Mouse (Mus musculus): ENCODE data around the gene Gm20532.

Gene Gm20532

DNA sequence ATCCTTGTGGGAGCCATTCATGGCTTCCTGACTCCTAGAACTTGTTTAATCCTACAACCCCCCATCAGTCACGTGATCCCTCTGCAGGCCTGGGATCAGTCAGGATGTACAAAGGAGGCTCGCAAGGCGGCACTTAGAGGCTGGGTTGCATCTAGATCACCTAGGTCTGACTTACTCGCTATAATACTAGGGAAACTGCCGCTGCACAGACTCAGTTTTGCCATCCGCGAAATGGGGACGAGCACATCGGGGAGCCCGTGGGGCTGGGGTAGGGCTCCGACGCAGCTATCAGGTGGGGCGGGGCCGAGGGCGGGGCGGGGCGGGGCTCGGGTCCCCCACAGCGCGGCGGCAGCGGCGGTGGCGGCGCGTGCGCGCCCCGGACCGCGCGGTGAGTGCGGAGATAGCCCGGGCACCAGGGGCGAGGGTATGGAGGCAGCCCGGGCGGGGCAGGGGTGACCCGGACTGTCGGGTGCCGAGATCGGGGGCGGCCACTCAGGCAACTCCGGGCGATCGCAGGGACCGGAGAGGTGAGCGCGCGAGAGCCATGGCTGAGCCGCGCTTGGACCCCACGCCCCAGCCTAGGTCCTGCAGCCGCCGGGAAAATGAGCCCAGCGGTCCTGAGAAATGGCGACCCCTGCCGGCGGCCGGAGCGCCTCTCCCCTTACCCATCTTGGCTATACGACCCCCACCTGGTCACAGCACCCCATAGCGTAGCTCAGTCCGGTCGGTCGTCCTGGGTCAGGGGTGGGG, at the start of gene Gm20532:
TSS of gene Gm20532 (plus strand) at position 346 of the 750 bp plus-strand sequence.
- peak; percentile 53 for DNase-seq (ENCODE audit: low spot score)

DNA sequence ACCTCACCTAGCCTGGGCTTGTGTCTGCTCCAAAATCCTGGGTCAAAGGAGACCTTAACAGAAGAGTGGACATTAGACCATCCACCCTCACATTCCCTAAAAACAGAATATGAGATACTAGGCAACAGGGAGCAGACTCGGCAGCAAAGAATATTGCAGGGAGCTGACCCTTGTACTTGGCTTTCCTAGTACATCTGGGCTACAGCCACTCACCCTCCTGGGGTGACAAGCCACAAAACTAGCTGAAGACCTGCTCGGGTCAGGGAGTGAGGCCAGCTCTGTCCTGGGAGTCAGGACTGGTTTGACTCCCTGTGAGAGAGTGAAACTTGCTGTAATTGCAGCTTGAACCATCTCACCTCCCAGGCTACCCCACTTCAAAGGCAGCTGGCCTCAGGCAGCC, 46.9 kb upstream of the Gm20532 start:
- DNase-seq (ENCODE audit: low spot score) = no peak

DNA sequence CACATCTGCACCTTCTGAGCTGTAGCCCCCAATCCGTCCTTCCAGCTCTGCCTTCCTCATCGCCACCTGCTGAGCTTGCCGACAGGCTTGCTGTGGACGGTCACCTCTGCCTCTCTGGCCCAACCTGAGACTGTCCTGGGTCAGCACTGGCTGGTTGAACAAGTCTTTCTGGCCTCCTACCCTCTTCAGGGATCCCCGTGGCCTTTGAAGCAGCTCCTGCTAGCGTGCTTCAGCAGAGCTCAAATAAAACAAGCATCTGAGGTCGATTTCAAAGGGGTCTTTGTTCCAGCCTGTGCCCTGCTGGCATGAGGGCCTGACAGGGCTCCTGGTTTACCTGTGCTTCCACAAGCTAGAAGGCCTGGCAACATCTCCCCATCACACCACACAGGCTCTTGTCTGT, 45.7 kb upstream of the Gm20532 start:
- DNase-seq (ENCODE audit: low spot score) = no peak

GRCm38 (mm10) chr2:26541258-26541910, 45.1 kb upstream of the Gm20532 start:
- DNase-seq (ENCODE audit: low spot score) = no peak

DNA sequence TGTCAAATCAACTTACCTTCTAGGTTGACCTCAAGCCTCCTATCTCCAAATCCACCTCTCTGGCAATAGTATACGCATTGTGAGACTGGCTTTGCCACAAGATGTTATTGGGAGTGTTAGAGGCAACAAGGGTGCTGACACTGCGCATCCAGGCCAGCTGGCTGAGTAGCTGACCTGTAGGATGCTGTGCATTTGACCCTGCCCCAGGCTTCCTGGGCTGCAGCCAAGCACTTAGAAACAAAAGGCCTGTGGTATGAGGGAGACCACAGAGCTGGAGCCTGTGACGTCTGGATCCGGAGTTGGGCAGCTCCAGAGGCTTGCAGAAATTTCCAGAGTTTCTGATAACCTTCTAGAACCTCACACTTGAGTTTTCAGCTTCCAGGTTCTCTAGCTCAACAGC, 43.3 kb upstream of the Gm20532 start:
- DNase-seq (ENCODE audit: low spot score) = no peak

DNA sequence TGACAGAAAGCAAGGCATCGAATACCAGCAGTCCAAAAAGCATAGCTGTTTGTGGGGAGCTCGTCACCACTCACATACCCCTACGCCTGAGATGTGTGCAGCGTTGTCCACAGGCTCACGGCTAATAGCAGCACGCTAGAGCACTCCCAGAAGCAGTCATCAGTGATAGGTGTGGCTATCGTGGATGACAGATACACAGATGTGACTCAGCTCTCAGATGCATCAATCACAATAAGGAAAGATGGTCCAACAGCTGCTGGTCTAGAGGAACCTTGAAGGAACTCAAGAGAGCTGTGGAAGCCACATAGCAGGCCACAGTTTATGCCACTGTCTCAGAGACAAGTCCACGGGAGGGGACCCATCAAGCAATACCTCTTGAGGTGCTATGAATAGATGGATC, 42.7 kb upstream of the Gm20532 start:
- DNase-seq (ENCODE audit: low spot score) = no peak

DNA sequence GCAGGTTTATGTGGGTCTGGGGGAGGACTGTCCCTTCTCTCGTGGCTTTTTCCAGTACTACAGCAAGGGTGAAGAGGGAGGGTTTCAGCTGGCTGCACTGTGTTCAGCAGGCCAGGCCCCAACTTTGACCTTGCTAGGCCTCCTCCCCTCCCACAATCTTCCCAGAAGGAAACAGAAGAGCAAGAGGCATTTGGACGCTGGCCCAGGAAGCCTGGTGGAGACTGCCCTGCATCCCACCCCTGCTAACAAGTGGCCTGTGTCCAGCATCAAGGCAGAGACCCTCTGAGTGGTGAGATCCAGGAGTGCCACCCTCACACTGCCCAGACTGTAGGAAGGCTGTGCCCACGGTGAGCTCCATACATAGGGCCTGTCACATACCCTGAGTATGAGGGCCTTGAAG, 42.2 kb upstream of the Gm20532 start:
- no peak for DNase-seq (ENCODE audit: low spot score)

DNA sequence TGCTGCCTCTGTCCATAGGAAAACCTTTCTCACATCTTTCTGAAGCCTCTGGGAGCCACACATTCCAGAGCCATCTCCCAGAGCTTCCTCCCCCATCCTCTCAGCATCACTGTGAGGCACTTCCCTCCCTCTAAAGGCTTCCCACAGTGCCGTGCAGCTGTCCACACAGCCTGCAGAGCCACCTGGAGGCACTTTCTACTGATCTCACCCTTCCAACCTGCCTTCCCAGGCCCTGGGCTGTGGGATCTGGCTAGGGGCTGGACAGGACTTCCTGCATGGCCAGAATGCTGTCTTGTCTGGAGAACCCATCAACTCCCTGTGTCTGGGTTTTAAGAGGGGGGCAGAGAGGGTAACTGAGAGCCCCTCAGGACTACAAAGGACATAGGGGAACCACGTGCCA, 39.0 kb upstream of the Gm20532 start:
- no peak for DNase-seq (ENCODE audit: low spot score)

DNA sequence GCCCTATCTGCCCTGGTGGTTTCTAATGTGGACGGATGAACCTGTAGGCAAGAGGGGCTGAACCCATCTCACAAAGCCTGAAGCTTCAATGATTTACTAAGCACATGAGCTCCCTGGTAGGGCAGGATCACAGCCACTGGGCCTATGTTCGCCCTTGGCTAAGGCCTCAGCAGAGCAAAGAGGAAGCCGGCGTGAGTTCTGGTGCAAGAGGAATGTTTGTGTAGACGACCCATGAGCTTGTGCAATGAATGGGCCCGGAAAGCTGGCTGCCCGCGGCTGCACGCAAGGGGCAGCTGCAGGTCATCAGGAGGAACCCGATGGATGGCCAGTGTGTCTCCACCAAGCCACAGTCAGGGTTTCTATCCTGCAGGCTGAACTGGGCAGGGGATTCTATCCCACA, 36.6 kb upstream of the Gm20532 start:
- peak; percentile 56 for DNase-seq (ENCODE audit: low spot score)

GRCm38 (mm10) chr2:26550205-26550604, 36.2 kb upstream of the Gm20532 start:
- DNase-seq (ENCODE audit: low spot score) = no peak

- DNase-seq (ENCODE audit: low spot score) = no peak
Measured at GRCm38 (mm10) chr2:26550777-26551176, 35.7 kb upstream of the Gm20532 start.

- DNase-seq (ENCODE audit: low spot score) = no peak
Measured at GRCm38 (mm10) chr2:26551446-26551845, 35.0 kb upstream of the Gm20532 start.

GRCm38 (mm10) chr2:26552066-26552465, 34.4 kb upstream of the Gm20532 start:
- DNase-seq (ENCODE audit: low spot score) = no peak

GRCm38 (mm10) chr2:26553904-26554303, 32.5 kb upstream of the Gm20532 start:
- peak; percentile 51 for DNase-seq (ENCODE audit: low spot score)

DNA sequence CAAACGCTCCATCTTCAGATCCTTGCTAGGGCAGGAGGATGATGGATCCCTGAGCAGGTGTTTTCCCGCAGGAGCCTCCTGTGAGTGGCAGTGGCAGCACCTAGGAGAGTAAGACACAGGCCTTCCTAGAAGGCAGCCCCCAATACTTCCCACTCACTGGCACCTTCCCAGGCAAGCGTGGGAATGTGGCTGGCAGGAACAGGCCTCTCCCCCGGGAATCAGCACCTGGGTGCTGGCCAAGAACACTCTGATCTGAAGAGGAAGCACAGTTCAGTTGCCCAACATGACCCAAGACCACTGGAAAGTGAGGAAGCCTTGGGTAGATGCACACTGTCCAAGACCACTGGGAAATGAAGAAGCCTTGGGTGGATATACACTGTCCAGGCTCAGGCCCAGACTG, 31.4 kb upstream of the Gm20532 start:
- peak; percentile 84 for DNase-seq (ENCODE audit: low spot score)

- peak; percentile 70 for DNase-seq (ENCODE audit: low spot score)
Measured at GRCm38 (mm10) chr2:26556535-26556993, 29.9 kb upstream of the Gm20532 start.

- DNase-seq (ENCODE audit: low spot score) = no peak
Measured at GRCm38 (mm10) chr2:26560506-26560905, 25.9 kb upstream of the Gm20532 start.

- DNase-seq (ENCODE audit: low spot score) = peak; percentile 81
Measured at GRCm38 (mm10) chr2:26561351-26562016, 25.0 kb upstream of the Gm20532 start.

GRCm38 (mm10) chr2:26566221-26566620, 20.2 kb upstream of the Gm20532 start:
- DNase-seq (ENCODE audit: low spot score) = peak; percentile 72

DNA sequence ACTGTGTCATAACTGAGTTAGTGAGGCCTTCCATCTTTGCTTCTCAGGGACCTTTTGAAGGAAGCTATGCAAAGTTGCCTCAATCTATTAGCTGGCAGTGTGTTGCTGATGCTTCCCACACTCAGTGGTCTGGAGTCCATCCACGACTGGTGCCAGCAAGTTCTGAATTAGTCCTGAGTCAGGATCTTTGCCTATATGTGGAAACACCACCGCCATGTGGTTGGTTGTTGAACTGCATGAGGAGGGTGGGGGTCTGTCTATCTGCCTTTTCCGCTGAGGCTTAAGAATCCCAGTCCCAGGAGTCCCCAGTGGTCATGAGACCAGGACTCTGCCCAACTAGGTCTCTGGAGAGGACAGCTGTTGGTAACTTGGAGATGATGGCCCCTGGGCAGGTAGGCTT, 16.4 kb upstream of the Gm20532 start:
- peak; percentile 69 for DNase-seq (ENCODE audit: low spot score)

DNA sequence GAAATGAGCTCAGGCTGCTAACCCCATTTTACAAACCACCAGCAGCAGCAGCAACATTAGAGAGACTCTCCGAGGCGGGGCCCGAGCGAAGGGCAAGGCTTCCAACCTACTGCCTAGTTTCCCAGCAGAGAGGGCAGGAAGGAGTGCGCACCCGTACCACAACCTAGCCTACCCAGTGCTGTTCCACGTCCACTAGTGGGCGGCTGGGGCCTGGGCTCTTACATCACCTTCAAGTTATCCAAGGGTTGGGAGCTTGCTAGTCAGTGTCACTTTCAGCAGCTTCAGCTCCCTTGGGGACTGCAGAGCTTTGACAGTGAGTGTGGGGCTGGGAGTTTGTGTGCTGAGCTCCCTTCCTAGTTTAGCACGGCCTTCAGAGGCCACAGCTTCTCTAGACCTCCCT, 15.0 kb upstream of the Gm20532 start:
- no peak for DNase-seq (ENCODE audit: low spot score)

GRCm38 (mm10) chr2:26571826-26572225, 14.6 kb upstream of the Gm20532 start:
- peak; percentile 85 for DNase-seq (ENCODE audit: low spot score)

GRCm38 (mm10) chr2:26573396-26573795, 13.0 kb upstream of the Gm20532 start:
- peak; percentile 74 for DNase-seq (ENCODE audit: low spot score)

Data from lung, postnatal 25 days (tissue).